Mouse (Mus musculus) heart, embryonic 15.5 days (tissue): ENCODE data around the gene Sesn3. TPM values are rescaled to one million over a fixed set of nuclear protein-coding genes. Genes with fewer than 3 reads are reported as not detected.

ENCODE experiments used
- ATAC-seq: fragments of 200-750 bp; cut with Nextera tagmentation; replicated peaks from 2 replicates; pipeline ENCODE4 v1.8.0; 2017; ENCODE audit warnings: low read depth, moderate TSS enrichment; ENCODE audit not compliant: insufficient number of reproducible peaks, insufficient read depth, low FRiP score
- H3K27ac ChIP-seq: fragments of 300-500 bp; sonication (generic); 2 replicates; pipeline ENCODE4 v1.5.1; 2015; ENCODE audit warnings: mild to moderate bottlenecking, inconsistent platforms
- H3K27me3 ChIP-seq: fragments of 300-500 bp; sonication (generic); 2 replicates; pipeline ENCODE4 v1.6.1; 2015; ENCODE audit warnings: inconsistent platforms
- H3K36me3 ChIP-seq: fragments of 300-500 bp; sonication (generic); 2 replicates; pipeline ENCODE4 v1.6.1; 2015; ENCODE audit warnings: mild to moderate bottlenecking, inconsistent platforms
- H3K4me1 ChIP-seq: fragments of 300-500 bp; sonication (generic); replicated peaks from 2 replicates; pipeline ENCODE4 v1.6.1; 2015; ENCODE audit warnings: inconsistent platforms
- H3K4me2 ChIP-seq: fragments of 300-500 bp; sonication (generic); 2 replicates; pipeline ENCODE4 v1.6.1; 2015; ENCODE audit warnings: inconsistent platforms, mild to moderate bottlenecking, moderate library complexity
- H3K4me3 ChIP-seq: fragments of 300-500 bp; sonication (generic); 2 replicates; pipeline ENCODE4 v1.5.1; 2015; ENCODE audit warnings: mild to moderate bottlenecking, inconsistent platforms
- H3K9ac ChIP-seq: fragments of 300-500 bp; sonication (generic); 2 replicates; pipeline ENCODE4 v1.6.1; 2015; ENCODE audit warnings: mild to moderate bottlenecking, inconsistent platforms
- H3K9me3 ChIP-seq: fragments of 300-500 bp; sonication (generic); replicated peaks from 2 replicates; pipeline ENCODE4 v1.6.1; 2016; ENCODE audit warnings: inconsistent platforms
- WGBS: fragments of 180-500 bp; shearing (Covaris S2); methylation state at CpG from one replicate; pipeline ENCODE4 v1.1.7; 2015; ENCODE audit warnings: mixed read lengths; 5-methylcytosine and 5-hydroxymethylcytosine counted together
- polyA plus RNA-seq: library from polyadenylated mRNA; unstranded; fragments of >200 nt; fragmentation: Nextera tagmentation; extraction: Ambion mirVana; gene quantifications from 2 replicates; pipeline ENCODE4 v1.2.1, GENCODE M21; 2015

The Sesn3 gene
- polyA plus RNA-seq, 1 experiment from 2014 or later = 10.6 TPM

DNA sequence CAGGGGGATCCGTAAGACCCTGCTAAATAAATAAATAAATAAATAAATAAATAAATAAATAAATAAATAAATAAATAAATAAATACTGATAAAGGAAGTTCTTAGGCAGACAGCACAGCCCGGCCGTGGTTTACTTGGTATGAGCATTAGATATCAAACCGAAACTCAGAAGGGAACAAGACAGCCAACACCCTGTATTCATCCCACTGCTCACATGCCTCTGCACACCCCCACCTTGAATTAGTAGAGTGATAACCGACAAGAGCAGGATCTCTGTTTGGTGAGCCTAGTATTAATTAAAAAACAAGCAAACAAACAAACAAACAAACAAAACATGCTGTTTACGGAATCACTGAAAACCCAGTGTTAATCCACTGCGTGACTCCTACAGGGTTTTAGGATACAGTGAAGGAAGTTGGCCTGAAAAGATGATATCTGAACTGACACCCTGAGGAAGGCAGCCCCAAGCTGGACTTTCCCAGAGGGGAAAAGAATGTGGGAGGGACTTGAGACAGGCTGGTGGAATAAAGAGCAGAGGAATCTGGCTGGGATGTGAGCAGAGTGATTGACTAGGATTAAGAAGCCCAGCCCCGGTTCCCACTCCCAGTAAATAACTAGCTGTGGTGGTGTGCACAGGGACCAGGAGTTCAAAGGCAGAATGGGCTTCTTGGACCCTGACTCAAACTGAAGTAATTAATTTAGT, 106.6 kb downstream of the Sesn3 start, which contains the start of gene Endod1:
TSS of gene Endod1 (minus strand) at position 155 of the 703 bp plus-strand sequence.
- no peaks in the 10 kb centered on the region for H3K27me3 ChIP-seq
- H3K4me1 ChIP-seq = peaks cover 17% of the 10 kb centered on the region
- peak within 1 kb of the TSS; percentile 66 for H3K9ac ChIP-seq
- no peaks in the 10 kb centered on the region for H3K9me3 ChIP-seq
- H3K36me3 ChIP-seq = no peaks in the 10 kb centered on the region
- peak within 1 kb of the TSS; percentile 68 for H3K4me3 ChIP-seq
- H3K27ac ChIP-seq = peak within 1 kb of the TSS; percentile 73
- ATAC-seq = peak; percentile 3
- WGBS = 5% methylated on average over 8 of the region's 8 CpGs
- peak within 1 kb of the TSS; percentile 89 for H3K4me2 ChIP-seq

DNA sequence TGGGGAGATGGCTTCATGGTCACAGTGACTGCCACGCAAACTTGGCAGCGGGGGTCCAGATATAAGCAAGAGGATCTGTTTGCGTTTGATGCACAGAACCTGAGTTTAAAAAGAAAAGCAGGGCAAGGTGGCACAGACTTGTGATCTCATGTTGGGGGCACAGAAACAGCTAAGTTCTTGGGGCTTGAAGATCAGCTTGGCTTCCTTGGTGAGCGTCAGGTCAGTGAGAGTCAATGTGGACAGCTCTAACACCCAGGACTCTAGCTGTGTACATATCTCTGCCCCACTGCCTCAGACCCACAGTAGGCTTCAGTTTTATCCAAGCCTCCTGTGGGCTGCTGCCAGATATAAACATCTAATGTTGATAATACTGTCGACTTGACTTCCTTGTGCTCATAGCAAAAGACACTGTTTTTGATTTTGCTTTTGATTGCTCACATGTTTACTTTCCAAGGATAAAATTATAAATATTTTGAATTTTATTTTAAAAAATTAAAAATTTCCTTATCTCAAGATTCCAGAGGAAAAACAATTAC, 107.5 kb downstream of the Sesn3 start:
- Histone ChIP-seq H3K9me3 (no peaks in the 10 kb centered on the region), H3K4me1 (peaks cover 17% of the 10 kb centered on the region), H3K4me2 (peak overlapping the region; percentile 89), H3K36me3 (no peaks in the 10 kb centered on the region), H3K27me3 (no peaks in the 10 kb centered on the region), H3K4me3 (no peak overlapping the region), H3K9ac (no peak overlapping the region), H3K27ac (no peak overlapping the region)
- no peak for ATAC-seq
- 68% methylated on average over 5 of the region's 5 CpGs for WGBS

Other genes starting within 250 kb of the Sesn3 start
- gene Endod1, start 106.4 kb downstream of the Sesn3 start, polyA plus RNA-seq = 8.0 and 11.8 TPM in 2 replicates
- 0.11 and 0.15 TPM in 2 replicates for gene Kdm4d, start 225.4 kb downstream of the Sesn3 start, polyA plus RNA-seq
- gene Cwc15, start 225.6 kb downstream of the Sesn3 start, polyA plus RNA-seq = 103 and 118 TPM in 2 replicates